Mouse (Mus musculus): Measurements from ENCODE around the gene Ift20.

The Ift20 gene

DNA sequence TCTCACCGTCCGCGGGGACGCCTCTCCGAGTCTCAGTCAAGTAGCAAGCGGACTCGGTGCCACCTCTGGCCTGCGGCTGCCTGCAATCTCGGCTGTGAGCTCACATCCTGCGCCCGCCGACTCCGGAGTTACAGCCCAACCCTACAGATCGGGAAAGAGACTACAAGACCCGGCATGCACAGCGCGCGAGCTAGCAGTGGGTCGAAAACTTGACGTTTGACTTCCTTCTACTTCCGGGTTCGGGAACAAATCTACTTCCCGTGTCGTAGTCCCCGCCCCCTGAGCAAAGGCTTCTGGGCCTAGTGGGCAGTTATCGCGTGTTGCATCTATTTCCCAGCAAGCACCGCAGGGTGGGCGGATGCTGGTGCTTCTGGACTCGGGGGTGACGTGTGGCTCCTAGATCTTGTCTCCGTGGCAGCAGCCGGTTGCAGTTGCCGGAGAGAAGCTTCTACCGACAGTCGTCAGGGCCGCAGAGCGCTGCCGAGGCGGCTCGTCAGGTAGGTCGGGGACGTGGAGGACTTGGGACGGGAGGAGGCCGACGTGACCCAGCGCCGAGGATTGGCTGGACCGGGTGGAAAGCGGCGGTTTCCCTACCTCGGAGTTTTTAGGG is at the start of gene Ift20, which contains the start of gene Tnfaip1:
TSS of gene Ift20 (plus strand) at position 282 of the 610 bp plus-strand sequence.
TSS of gene Tnfaip1 (minus strand) at position 253 of the 610 bp plus-strand sequence.
- in situ Hi-C loops (cut with MseI, MboI), result no loop called here

DNA sequence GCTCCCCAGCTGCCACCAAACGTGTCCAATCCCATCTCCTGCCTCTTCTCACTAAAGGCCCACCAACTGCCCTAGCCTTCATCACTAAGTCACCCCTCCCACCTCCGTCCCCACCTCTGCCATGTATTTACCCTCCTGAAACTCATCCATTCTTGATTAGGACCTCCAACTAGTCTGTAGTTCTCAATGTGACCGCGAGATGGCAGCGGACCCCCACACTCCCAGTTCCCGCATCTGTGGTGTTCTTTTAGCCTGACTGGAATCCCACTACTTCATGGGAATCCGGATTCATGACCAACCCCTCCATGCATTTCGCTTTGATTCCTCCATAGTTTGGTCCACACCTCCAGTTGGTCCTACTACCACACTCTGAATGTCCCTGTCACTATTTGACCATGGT is 48.0 kb upstream of the Ift20 start:
- in situ Hi-C loops (cut with MseI, MboI), result no loop called here

DNA sequence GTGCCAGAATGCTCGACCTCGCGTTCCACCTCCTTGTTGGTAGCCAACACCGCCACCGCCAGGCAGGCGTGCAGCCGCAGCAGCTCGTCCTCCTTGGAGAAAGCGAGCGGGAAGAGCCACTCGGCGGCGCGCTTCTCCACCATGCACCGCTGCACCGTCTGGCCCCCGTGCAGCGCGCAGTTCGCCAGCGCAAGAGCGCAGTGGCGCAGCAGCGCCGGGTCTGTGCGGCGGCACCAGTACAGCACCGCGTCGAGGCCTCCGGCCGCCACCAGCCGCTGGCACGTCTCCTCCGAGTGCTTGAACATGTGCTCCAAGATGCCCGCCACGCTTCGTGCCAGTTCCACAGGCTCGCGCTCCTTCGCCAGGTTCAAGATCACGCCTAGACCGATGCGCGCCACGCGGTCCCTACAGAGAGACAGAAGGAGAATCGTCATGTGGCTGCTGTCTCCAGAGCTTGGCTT is 45.4 kb upstream of the Ift20 start:
- in situ Hi-C loops (cut with MseI, MboI), result loop anchor here in 1 of 2 experiments (5.0 kb wide), 1 partner anchor 34 kb away; no protein-coding TSS in a partner anchor

DNA sequence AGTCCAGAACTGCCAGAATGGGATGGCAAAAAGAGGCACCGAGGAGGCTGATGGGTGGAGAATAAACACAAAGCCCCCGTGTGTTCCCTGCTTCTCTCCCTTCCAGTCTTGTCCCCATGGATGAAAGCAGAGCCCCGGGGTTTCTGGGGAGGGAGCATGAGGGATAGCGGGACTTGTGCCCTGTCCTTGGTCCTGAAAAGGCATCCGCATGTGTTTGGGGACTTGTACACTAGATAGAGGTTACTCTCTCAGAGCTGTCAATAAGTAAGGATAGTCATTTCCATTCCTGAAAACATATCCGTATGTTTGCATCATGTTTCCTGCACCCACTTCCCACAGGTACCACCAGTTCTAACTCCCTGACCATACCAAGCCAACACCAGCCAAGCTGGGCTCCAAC is 40.3 kb upstream of the Ift20 start:
- in situ Hi-C loops (cut with MseI, MboI), result loop anchor here in 1 of 2 experiments (5.0 kb wide), 1 partner anchor 34 kb away; no protein-coding TSS in a partner anchor

DNA sequence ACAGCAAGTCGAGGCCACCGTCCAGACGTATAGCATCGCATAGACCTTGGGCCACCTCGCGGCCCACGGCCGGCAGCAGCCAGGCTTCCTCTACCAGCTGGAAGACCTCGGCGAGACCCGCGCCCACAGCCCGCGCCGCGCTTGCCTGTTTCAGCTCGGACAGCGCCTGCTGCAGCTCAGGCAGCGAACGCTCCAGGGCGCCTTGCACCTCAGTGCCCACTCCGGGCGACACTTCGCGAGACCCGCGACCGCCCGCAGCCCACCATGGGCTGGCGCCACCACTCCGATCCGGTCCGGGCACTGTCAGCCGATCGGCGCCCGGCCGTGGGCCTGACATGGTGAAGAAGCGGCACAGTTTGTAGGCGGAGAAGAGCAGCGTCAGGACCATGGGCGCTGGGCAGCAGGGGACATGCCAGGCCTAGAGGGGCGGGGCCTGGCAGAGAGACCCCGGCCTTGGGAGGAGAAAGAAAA is 39.1 kb upstream of the Ift20 start:
- in situ Hi-C loops (cut with MseI, MboI), result loop anchor here in 1 of 2 experiments (5.0 kb wide), 1 partner anchor 35 kb away; no protein-coding TSS in a partner anchor

DNA sequence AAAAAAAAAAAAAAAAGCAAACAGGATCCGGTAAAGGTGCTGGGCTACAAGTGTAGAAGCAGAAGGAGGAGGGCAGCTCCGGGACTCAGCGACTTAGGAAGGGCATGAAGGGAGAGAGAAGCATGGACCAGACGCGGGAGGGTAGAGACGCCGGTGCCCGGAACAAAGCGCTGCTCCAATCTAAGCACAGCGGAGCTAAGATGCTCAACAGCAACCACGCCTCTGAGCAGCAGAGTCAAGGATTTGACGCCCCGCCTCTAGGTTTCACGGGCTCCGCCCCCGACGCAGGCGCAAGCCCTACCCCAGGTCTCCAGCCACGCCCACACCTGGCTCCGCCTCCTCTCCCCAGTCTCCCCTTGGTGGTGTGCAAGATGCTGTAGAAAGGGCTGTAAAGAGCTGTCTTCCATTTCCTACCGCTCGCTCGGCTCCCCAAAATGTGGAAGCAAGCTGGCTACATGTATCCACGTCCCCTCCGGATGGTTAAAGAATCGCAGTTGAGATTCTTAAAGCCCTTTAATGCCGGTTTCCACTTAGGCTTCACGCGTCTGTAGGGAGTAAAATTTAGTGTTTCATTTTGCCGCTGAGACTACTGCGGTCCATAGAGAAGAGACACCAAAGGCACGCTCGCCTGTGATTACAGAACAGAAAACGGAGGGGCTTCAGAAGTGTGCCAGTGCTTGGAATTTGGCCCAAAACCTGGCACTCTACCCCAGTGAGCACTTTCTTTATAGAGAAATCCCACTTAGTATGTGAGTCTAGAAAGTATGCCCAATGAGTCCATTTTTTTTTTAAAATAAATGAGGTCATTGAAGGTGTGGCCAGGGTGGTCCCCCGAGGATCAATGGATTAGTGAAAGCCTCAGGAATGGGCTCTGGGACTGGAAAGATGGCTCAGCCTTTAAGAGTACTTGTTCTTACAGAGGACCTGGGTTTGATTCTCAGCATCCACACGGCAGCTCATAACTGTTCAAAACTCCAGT is 38.3 kb upstream of the Ift20 start, which contains the start of gene Sarm1:
TSS of gene Sarm1 (minus strand) at position 211 of the 979 bp plus-strand sequence.
- in situ Hi-C loops (cut with MseI, MboI), result loop anchor here in 1 of 2 experiments (5.0 kb wide), 1 partner anchor 36 kb away; no protein-coding TSS in a partner anchor

DNA sequence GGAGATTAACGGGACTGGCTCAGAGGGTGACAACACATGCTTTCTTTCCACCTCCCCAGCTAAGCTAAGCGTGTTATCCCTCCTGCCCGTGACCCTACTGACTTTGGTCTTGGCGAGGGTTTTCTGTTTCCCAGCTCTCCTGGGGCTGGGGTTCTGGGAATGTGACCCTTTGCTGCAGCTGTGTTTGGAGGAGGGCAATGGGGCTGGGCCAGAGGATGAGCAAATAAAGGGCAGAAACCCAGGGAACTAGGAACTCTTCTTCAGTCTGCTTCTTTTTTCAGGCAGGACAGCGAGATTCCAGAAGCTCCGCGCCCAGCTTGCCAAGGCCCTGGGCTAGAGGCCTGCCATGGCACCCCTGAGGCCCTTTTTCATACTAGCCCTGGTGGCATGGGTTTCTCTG is 37.2 kb upstream of the Ift20 start, which contains the start of gene Vtn:
TSS of gene Vtn (plus strand) at position 88 of the 400 bp plus-strand sequence.
- in situ Hi-C loops (cut with MseI, MboI), result loop anchor here in 1 of 2 experiments (5.0 kb wide), 1 partner anchor 37 kb away; no protein-coding TSS in a partner anchor

DNA sequence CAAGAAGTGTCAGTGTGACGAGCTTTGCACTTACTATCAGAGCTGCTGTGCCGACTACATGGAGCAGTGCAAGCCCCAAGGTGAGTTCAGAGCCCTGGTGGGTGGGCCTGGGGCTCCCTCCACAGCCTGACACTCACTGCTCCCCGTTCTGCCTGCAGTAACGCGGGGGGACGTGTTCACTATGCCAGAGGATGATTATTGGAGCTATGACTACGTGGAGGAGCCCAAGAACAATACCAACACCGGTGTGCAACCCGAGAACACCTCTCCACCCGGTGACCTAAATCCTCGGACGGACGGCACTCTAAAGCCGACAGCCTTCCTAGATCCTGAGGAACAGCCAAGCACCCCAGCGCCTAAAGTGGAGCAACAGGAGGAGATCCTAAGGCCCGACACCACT is 36.6 kb upstream of the Ift20 start:
- in situ Hi-C loops (cut with MseI, MboI), result loop anchor here in 1 of 2 experiments (5.0 kb wide), 1 partner anchor 37 kb away; no protein-coding TSS in a partner anchor

DNA sequence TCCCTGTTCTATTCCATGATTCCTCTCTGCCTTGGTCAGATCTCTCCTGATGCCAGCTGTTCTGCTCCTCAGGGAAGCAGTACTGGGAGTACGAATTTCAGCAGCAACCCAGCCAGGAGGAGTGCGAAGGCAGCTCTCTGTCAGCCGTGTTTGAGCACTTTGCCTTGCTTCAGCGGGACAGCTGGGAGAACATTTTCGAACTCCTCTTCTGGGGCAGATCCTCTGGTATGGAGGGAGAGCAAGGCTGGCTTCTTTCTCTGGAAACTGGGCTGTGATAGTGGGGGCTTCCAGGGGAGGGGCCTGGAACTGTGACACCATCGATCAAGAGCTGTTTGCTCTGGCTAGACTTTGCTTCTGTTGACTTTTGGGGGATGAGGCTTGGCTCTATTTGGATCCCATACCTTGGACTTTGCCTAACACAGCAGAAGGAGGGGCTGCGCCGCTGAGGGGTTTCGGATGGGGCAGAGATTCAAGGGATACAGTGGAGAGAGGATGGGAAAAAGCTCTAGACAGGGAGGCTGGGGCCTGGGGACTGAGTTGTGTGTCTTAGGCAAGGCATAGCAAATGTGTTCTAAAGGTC is 35.4 kb upstream of the Ift20 start:
- in situ Hi-C loops (cut with MseI, MboI), result no loop called here

DNA sequence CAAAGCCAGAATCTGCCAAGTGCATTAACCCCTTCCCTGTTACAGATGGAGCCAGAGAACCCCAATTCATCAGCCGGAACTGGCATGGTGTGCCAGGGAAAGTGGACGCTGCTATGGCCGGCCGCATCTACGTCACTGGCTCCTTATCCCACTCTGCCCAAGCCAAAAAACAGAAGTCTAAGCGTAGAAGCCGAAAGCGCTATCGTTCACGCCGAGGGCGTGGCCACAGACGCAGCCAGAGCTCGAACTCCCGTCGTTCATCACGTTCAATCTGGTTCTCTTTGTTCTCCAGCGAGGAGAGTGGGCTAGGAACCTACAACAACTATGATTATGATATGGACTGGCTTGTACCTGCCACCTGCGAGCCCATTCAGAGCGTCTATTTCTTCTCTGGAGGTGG is 34.6 kb upstream of the Ift20 start:
- in situ Hi-C loops (cut with MseI, MboI), result no loop called here

DNA sequence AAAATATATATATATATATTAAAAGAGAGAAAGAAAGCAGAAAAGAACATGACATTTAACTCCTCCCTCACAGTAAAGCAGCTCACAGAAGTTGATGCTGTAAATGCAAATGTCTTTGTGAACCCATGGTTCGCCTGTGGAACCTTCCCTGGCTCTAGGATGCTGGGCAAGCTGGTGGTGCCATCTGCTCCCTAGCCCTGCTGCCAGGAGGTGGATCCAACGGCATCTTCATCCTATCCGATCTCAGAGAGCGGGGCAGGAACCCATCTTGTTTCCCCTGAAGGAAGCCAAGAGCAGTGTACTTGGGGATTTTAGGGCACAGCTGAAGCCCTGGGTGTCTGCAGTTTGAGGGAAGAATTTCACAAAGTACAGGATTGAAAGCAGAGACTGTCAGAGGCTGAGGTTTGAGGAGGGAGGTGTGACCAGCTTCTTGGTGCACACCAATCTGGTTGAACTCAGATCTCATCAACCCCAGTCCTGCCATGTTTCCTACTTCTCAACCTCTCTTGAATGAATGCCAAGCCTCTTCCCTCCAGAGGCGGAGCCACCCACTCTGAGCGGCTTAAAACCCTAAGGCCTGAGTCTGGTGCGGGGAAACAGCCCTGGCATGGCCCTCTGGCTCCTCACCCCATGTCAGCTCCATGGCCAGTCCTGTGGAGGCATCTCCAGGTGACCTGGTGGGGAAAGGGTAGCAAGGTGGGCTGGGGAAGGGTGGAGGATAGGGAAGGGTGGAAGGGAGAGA is 33.1 kb upstream of the Ift20 start, which contains the start of gene Sebox:
TSS of gene Sebox (plus strand) at position 539 of the 742 bp plus-strand sequence.
- in situ Hi-C loops (cut with MseI, MboI), result no loop called here

DNA sequence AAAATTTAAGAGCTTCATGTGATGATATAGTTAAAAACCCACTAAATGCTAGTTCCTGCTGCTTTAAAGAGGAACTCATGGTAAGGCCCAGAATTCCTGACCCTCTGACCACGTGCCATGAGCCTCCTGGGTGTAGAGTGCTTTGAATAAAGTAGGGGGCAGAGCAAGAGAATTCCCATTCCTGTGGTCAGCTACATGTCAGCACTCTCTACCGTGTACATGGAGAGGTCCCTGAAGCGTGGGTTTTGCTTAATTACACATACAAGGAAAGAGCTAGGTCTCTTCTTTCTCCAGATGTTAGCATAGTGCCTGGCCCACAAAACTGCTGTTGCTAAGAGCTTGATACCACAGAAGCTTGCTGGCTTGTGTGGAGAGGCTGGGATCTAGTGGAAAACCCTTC is 30.7 kb upstream of the Ift20 start:
- in situ Hi-C loops (cut with MseI, MboI), result no loop called here

DNA sequence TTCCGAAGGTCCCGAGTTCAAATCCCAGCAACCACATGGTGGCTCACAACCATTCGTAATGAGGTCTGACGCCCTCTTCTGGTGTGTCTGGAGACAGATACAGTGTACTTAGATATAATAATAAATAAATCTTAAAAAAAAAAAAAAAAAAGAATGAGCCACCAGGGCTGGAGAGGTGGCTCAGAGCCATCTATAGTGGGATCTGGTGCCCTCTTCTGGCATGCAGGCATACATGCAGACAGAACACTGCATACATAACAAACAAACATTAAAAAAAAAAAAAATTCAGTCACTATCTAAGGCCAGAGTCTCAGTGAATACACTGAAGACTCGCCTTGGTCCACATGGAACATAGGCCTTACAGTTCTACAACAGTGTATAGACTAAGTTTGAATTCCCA is 27.0 kb upstream of the Ift20 start:
- in situ Hi-C loops (cut with MseI, MboI), result no loop called here

DNA sequence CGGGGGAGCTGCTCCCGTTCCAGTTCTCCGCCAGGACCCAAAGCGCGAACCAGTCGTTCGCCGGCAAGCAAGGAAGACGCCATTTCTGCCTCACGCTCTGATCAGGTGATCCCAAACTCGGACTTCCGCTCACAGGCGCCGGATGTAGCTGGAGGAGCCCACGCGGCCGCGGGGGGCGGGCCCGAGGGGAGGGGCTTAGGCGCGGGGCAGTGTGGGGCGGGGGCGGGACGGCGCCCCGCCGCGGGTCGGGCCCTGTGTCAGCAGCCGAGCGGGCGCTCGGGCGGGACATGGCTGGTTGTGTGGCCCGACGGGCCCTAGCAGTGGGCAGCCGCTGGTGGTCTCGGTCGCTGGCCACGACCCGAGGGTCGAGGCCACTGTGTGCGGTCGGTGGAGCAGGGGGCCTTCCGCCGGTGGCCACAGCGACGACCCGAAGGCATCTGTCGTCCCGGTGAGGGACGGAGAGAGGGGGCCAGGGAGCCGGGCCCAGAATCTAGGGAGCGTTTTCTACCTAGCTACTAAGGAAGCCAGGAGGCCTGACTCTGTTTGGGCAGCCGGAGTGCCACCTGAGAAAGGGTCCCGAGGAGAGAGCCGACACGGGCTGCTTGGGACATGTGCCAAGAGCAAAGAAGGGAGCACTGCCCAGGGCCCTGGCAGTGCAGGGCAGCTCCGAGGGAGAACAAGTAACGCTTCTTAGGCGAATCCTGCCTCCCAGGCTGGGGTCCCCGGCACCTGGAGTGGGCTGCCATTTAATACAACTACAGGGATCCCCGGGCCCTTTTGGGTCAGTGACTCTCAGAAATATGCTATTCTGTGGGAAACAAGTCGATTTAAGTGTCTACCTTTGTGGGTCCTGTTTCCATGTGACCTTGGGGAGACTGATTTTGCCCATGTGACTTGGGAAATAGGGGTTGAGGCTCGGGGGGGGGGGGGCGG is 23.9 kb upstream of the Ift20 start, which contains the start of the genes Tmem199 and Poldip2:
TSS of gene Tmem199 (minus strand) at position 148 of the 933 bp plus-strand sequence.
TSS of gene Poldip2 (plus strand) at position 169 of the 933 bp plus-strand sequence.
- in situ Hi-C loops (cut with MseI, MboI), result no loop called here

DNA sequence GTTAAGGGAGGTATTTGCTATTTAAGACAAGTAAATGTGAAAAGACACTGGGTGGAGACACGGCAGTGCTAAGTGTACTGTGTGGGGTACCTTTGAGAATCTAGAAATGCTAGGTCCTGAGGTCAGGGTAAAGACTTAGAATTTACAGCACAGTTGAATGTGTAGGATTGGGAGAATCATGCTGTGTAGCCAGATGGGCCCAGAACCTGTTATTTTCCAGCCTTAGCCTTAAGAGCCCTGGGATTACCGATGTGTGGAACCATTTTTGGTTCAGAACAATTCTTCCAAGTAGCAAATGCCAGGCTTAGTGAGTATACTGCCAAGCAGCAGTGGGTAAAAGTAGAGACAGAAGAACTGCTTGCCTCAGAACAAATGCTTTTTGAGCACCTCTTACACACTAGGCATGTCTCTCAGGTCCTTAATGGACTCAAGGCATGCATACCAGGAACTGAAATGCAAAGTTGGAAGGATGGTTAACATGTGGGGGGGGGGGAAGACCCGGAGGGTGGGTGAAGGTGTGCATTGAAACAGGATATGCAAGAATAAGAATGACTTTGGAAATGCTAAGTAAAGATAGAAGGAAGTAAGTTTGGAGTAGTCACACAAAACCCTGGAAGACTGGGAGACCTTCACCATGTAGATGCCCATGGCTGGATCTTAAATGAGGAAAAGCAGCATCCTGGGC is 22.9 kb upstream of the Ift20 start:
- in situ Hi-C loops (cut with MseI, MboI), result no loop called here

DNA sequence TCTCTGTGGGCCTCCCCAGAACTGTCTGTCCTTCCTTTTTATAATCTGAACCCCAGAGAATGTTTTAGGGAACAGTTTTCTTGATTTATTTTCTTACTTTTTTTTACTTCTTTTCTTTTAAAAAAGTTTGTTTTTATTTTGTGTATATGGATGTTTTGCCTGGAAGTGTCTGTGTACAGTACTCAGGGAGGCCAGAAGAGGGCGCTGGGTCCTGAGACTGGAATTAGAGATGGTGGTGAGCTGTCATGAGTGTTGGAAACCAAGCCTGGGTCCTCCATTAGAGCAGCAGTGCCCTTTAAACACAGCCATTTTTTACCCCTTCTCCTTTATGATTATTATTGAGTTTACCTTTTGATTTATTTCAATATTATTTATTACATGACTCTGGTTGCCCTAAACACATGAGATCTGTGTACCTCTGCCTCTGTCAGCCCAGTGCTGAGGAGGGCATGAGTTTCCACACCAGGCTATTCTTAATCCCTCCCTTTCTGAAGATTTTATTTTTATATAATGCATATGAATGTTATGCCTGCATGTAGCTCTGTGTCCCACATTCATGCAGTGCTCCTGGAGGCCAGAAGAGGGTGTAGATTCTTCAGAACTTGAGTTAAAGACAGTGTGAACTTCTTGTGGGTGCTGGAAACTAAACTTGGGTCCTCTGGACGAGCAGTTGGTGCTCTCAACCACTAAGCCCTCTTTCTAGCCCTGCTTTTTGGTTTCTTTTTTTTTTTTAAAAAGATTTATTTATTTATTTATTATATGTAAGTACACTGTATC is 20.4 kb upstream of the Ift20 start:
- in situ Hi-C loops (cut with MseI, MboI), result no loop called here

DNA sequence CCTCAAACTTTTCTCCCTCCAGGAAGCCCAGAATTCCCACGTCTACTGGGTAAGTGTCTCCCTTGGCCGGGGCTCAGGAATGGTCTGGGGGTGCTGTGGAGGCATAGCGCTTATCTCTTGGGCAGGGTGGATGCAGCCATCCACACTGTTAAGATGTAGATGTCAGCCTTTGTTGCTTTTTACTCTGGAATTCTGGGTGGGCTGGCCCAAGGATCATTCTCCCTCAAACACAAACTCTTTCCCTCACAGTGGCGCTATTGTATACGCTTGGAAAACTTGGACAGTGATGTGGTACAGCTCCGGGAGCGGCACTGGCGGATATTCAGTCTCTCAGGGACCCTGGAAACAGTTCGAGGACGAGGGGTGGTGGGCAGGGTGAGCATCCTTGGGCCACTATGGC is 17.2 kb upstream of the Ift20 start:
- in situ Hi-C loops (cut with MseI, MboI), result no loop called here

DNA sequence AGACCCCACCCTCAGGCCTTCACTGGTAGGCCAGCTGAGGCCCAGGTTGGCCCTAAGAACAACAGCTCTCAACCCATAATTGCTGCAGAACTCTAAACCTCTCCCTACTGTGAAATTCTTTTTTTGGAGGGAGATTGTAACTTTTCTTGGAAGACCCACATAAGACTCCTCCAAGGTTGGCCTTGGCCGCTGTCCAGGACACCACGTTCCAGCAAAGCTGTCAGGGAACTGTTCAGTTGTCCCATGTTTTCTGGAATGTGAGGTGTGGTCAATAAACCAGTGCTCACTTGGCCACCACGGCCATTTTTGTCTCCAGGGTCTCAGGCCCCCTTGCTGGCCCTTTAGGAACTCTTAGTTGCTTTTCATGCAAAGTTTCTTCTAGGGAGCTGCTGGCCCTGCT is 14.3 kb upstream of the Ift20 start:
- in situ Hi-C loops (cut with MseI, MboI), result no loop called here

All from mouse trophoblast stem cell (cell line).